Mouse (Mus musculus): ENCODE results near the gene P2ry6.
A peak's percentile ranks its signal among the peaks of the same experiment; 100 is the strongest.

- TF ChIP-seq EP300 (IDR thresholded peaks at IDR 0.05; ENCODE audit: insufficient read depth, low read depth, low read length) (no peak), POLR2A (IDR thresholded peaks at IDR 0.05; ENCODE audit: insufficient read depth, low read length) (peak; percentile 56), CTCF (IDR thresholded peaks at IDR 0.05; ENCODE audit: low read depth, low read length) (no peak)
Observed at GRCm38 (mm10) chr7:100931926-100932480, 42.4 kb downstream of the P2ry6 start, which contains the start of gene Arhgef17.
